Mouse (Mus musculus) kidney, embryonic 15.5 days (tissue): Measurements from ENCODE around the gene Cela1. TPM values are rescaled to one million over a fixed set of nuclear protein-coding genes. Genes with fewer than 3 reads are reported as not detected.
A peak's percentile ranks its signal among the peaks of the same experiment; 100 is the strongest.

Source experiments
- ATAC-seq: fragments of 200-750 bp; cut with Nextera tagmentation; replicated peaks from 2 replicates; pipeline ENCODE4 v1.8.0; 2017; ENCODE audit warnings: moderate TSS enrichment; ENCODE audit not compliant: low FRiP score
- H3K27ac ChIP-seq: fragments of 300-500 bp; sonication (generic); 2 replicates; pipeline ENCODE4 v1.5.1; 2015; ENCODE audit warnings: mild to moderate bottlenecking, inconsistent platforms
- H3K27me3 ChIP-seq: fragments of 300-500 bp; sonication (generic); 2 replicates; pipeline ENCODE4 v1.6.1; 2015; ENCODE audit warnings: inconsistent platforms
- H3K36me3 ChIP-seq: fragments of 300-500 bp; sonication (generic); 2 replicates; pipeline ENCODE4 v1.6.1; 2015; ENCODE audit warnings: inconsistent platforms
- H3K4me1 ChIP-seq: fragments of 300-500 bp; sonication (generic); 2 replicates; pipeline ENCODE4 v1.6.1; 2015; ENCODE audit warnings: inconsistent platforms
- H3K4me2 ChIP-seq: fragments of 300-500 bp; sonication (generic); 2 replicates; pipeline ENCODE4 v1.6.1; 2015; ENCODE audit warnings: moderate library complexity, mild to moderate bottlenecking, inconsistent platforms
- H3K4me3 ChIP-seq: fragments of 300-500 bp; sonication (generic); replicated peaks from 2 replicates; pipeline ENCODE4 v1.5.1; 2015; ENCODE audit warnings: mild to moderate bottlenecking, inconsistent platforms
- H3K9ac ChIP-seq: fragments of 300-500 bp; sonication (generic); 2 replicates; pipeline ENCODE4 v1.6.1; 2015; ENCODE audit warnings: mild to moderate bottlenecking, inconsistent platforms
- H3K9me3 ChIP-seq: fragments of 300-500 bp; sonication (generic); replicated peaks from 2 replicates; pipeline ENCODE4 v1.6.1; 2016; ENCODE audit warnings: inconsistent platforms
- WGBS: fragments of 180-500 bp; shearing (Covaris S2); methylation state at CpG from one replicate; pipeline ENCODE4 v1.1.7; 2015; ENCODE audit warnings: mixed read lengths; 5-methylcytosine and 5-hydroxymethylcytosine counted together
- polyA plus RNA-seq: library from polyadenylated mRNA; unstranded; fragments of >200 nt; fragmentation: Nextera tagmentation; extraction: Ambion mirVana; gene quantifications from 2 replicates; pipeline ENCODE4 v1.2.1, GENCODE M21; 2015

The Cela1 gene
- polyA plus RNA-seq, 1 experiment from 2014 or later = 18.3 TPM

DNA sequence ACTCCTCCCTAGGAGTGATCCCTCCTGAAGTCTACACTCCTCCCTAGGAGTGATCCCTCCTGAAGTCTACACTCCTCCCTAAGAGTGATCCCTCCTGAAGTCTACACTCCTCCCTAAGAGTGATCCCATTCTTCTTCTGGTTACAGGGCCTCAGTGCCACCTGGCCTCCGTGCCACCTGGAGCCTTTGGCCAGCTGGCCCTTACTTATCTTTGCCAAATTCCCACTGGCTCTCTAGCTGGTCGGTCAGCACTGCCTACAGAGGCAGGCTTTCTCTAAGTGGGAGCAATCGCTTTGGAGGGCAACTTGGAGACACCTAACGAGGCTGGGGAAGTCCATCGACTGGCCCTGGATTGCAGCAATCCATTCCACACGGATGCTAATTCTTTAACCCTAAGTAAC, 41.6 kb downstream of the Cela1 start:
- H3K4me3 ChIP-seq = no peak overlapping the region
- ATAC-seq = no peak
- no peaks in the 10 kb centered on the region for H3K27me3 ChIP-seq
- no peak overlapping the region for H3K27ac ChIP-seq
- no peaks in the 10 kb centered on the region for H3K36me3 ChIP-seq
- 75% methylated on average over 6 of the region's 6 CpGs for WGBS
- H3K4me1 ChIP-seq = peaks cover 3% of the 10 kb centered on the region; the same call in 1 of the 2 replicates
- no peak overlapping the region for H3K4me2 ChIP-seq
- H3K9ac ChIP-seq = no peak overlapping the region
- H3K9me3 ChIP-seq = no peaks in the 10 kb centered on the region

DNA sequence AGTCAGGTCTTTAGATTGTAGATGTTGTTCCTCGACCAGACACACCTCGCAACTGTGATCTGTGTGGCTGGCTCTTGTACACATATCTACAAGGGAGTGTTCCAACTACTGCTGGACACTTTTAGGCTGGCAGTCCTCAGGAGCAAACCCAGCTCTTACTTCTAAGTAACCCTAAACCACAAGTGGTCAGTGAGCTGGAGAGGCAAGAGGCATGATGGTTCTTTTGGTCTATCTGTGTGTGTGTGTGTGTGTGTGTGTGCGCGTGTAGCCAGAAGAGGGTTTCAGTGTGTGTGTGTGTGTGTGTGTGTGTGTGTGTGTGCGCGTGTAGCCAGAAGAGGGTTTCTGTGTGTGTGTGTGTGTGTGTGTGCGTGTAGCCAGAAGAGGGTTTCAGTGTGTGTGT, 45.3 kb downstream of the Cela1 start:
- no peak overlapping the region for H3K4me3 ChIP-seq
- H3K4me2 ChIP-seq = no peak overlapping the region
- H3K4me1 ChIP-seq = peaks cover 24% of the 10 kb centered on the region
- ATAC-seq = no peak
- H3K9me3 ChIP-seq = no peaks in the 10 kb centered on the region
- WGBS = 82% methylated on average over 7 of the region's 7 CpGs
- H3K36me3 ChIP-seq = no peaks in the 10 kb centered on the region
- no peak overlapping the region for H3K27ac ChIP-seq
- H3K27me3 ChIP-seq = no peaks in the 10 kb centered on the region; the same call in 1 of the 2 replicates
- no peak overlapping the region for H3K9ac ChIP-seq

DNA sequence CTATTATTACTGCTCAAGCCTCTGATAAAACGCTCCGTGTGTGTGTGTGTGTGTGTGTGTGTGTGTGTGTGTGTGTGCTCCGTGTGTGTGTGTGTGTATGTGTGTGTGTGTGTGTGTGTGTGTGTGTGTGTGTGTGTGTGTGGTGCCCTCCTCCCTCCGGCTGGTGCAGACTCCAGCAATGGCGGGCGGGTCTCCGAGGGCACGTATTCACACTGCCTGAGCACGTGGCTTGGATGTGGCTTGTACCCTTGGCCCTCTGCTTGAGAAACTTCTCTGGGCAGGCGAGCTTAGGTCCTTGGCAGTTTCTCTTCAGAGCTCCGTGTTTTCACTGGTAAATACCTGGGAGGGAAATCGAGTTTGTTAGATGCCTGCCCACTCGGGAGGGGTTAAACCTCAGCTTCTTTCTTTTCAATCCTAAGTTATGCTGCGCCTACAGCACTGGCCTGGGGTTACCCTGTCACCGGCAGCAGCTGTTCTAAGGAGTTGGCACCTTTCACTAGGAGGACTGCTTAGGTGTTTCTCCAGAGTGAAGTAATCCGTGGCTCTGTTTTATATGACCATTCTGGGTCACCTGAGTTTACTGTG, 46.4 kb downstream of the Cela1 start:
- H3K9me3 ChIP-seq = no peaks in the 10 kb centered on the region

GRCm38 (mm10) chr15:100639972-100640750, 47.6 kb downstream of the Cela1 start:
- ATAC-seq = no peak
- H3K27me3 ChIP-seq = peaks cover 19% of the 10 kb centered on the region
- WGBS = 75% methylated on average over 16 of the region's 16 CpGs
- H3K4me1 ChIP-seq = peaks cover 38% of the 10 kb centered on the region
- H3K36me3 ChIP-seq = no peaks in the 10 kb centered on the region
- H3K4me2 ChIP-seq = no peak overlapping the region
- no peak overlapping the region for H3K4me3 ChIP-seq
- no peaks in the 10 kb centered on the region for H3K9me3 ChIP-seq
- no peak overlapping the region for H3K9ac ChIP-seq
- no peak overlapping the region for H3K27ac ChIP-seq

More for the DNA sequence above, 46.4 kb downstream of the Cela1 start:
- H3K4me2 ChIP-seq = no peak overlapping the region
- H3K9ac ChIP-seq = no peak overlapping the region
- H3K27me3 ChIP-seq = peaks cover 8% of the 10 kb centered on the region
- no peaks in the 10 kb centered on the region for H3K36me3 ChIP-seq
- no peak overlapping the region for H3K4me3 ChIP-seq
- peaks cover 36% of the 10 kb centered on the region for H3K4me1 ChIP-seq
- H3K27ac ChIP-seq = no peak overlapping the region
- WGBS = 77% methylated on average over 16 of the region's 16 CpGs
- no peak for ATAC-seq

DNA sequence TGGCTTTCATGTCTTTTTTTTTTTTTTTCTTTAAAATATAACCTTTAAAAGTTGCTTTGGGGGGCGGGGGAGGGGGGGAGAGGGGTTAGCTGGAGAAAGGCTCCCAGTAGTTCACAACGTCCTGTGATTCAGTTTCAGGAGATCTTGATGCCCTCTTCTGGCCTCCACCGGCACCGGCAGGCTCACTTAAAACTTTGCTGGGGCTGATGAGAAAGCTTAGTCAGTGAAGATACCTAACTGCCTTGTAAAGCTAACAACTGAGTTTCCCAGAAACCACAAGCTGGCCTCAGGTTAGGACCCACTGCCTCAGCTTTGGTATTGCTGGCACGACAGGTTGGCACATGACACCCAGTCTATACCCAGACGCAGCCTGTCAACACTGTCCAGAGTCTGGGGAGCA, 50.1 kb downstream of the Cela1 start:
- peaks cover 53% of the 10 kb centered on the region for H3K4me1 ChIP-seq
- H3K9me3 ChIP-seq = no peaks in the 10 kb centered on the region
- 6% methylated on average over 6 of the region's 6 CpGs for WGBS
- peak overlapping the region; percentile 87 for H3K4me2 ChIP-seq
- 0 out of 2 replicates have a peak, but pooled peaks have one; percentile 33 for ATAC-seq
- H3K36me3 ChIP-seq = no peaks in the 10 kb centered on the region
- peaks cover 32% of the 10 kb centered on the region for H3K27me3 ChIP-seq
- peak overlapping the region; percentile 56; the same call in 1 of the 2 replicates for H3K4me3 ChIP-seq
- no peak overlapping the region for H3K9ac ChIP-seq
- H3K27ac ChIP-seq = 0 out of 2 replicates have a peak overlapping the region, but pooled peaks have one; percentile 74

DNA sequence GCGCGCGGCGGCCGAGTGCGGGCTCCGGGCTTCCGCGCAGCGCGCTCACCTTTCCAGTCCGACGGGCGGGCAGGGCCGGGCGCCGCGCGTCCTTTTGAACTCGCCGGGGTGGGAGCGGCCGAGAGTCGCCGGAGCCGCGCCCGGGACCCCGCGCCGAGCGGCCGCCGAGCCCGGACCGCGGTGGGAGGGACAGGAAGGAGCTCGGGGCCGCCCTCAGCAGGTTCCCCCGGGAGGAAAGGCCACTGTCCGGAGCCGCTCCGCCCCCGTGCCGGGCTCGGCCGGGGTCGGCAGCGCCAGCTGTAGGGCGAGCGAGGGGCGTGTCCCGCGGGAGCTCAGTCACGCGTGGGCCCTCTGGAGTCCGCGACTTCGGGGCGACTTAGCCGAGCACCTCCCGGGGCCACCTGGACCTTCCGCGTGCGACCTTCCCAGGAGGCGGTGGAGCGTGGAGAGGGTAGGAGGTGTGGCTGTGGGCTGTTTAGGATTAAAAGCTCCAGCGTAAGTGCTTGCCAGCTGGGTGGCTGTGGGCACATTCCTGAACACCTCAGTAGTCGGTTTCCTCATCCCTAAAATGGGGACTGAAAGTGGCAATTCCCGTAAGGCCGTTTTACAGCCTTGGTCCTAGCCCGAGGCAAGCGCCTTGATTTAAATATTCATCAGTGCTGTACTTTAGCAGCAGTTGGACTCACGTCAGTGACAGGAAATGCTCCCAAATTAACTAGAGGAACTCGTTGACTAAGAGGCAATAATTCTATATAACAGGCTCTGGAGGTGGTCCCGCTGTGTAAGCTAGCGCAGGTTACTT, 50.8 kb downstream of the Cela1 start, which contains the start of gene Smagp:
TSS of gene Smagp (minus strand) at position 241 of the 802 bp plus-strand sequence.
- H3K9ac ChIP-seq = peak within 1 kb of the TSS; percentile 57
- WGBS = under 1% methylated on average over 58 of the region's 77 CpGs
- peaks cover 32% of the 10 kb centered on the region for H3K27me3 ChIP-seq
- H3K4me3 ChIP-seq = peak within 1 kb of the TSS; percentile 56
- no peaks in the 10 kb centered on the region for H3K9me3 ChIP-seq
- ATAC-seq = peak; percentile 69
- no peaks in the 10 kb centered on the region for H3K36me3 ChIP-seq
- H3K4me2 ChIP-seq = peak within 1 kb of the TSS; percentile 87
- peak within 1 kb of the TSS; percentile 74 for H3K27ac ChIP-seq
- peaks cover 56% of the 10 kb centered on the region for H3K4me1 ChIP-seq

- peaks cover 32% of the 10 kb centered on the region for H3K27me3 ChIP-seq
Measured at GRCm38 (mm10) chr15:100635851-100636645, 51.7 kb downstream of the Cela1 start.

GRCm38 (mm10) chr15:100635239-100635638, 52.5 kb downstream of the Cela1 start:
- Histone ChIP-seq H3K27me3 (peaks cover 32% of the 10 kb centered on the region), H3K4me2 (peak overlapping the region; percentile 87), H3K27ac (no peak overlapping the region), H3K9ac (no peak overlapping the region), H3K4me1 (peaks cover 49% of the 10 kb centered on the region), H3K9me3 (no peaks in the 10 kb centered on the region), H3K4me3 (peak overlapping the region; percentile 56), H3K36me3 (no peaks in the 10 kb centered on the region)
- WGBS = 11% methylated on average over 9 of the region's 9 CpGs
- no peak for ATAC-seq

More at GRCm38 (mm10) chr15:100635851-100636645, 51.7 kb downstream of the Cela1 start:
- Histone ChIP-seq H3K4me1 (peaks cover 56% of the 10 kb centered on the region), H3K9ac (peak overlapping the region; percentile 57), H3K36me3 (no peaks in the 10 kb centered on the region), H3K27ac (peak overlapping the region; percentile 74), H3K9me3 (no peaks in the 10 kb centered on the region), H3K4me3 (peak overlapping the region; percentile 56), H3K4me2 (peak overlapping the region; percentile 87)
- WGBS = 3% methylated on average over 38 of the region's 38 CpGs
- ATAC-seq = no peak

- Histone ChIP-seq H3K9ac (no peak overlapping the region; the same call in 1 of the 2 replicates), H3K27ac (peak overlapping the region; percentile 42), H3K9me3 (no peaks in the 10 kb centered on the region), H3K4me3 (no peak overlapping the region), H3K4me1 (peaks cover 57% of the 10 kb centered on the region), H3K36me3 (no peaks in the 10 kb centered on the region), H3K4me2 (no peak overlapping the region), H3K27me3 (peaks cover 32% of the 10 kb centered on the region)
- peak; percentile 27 for ATAC-seq
- 53% methylated on average over 10 of the region's 10 CpGs for WGBS
Measured at GRCm38 (mm10) chr15:100633341-100633740, 54.4 kb downstream of the Cela1 start.

DNA sequence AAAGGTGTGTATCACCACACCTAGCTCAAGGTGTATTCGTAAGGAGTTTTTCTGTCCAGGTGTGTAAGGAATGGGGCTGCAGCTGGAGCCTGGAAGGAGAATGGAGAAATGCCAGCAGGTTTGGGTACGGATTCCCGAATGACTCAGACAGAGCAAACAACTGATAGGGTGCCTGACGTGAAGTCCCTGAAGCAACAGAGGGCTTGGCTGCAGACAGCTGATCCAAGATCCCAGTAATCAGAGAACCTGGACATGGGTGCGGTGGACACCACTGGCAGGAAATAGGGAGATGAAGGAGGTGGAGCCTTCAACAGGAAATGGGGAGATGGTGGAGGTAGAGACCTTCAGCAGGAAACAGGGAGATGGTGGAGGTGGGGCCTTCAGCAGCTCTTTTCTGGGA, 55.4 kb downstream of the Cela1 start:
- no peaks in the 10 kb centered on the region for H3K9me3 ChIP-seq
- no peaks in the 10 kb centered on the region for H3K36me3 ChIP-seq
- 86% methylated on average over 5 of the region's 5 CpGs for WGBS
- H3K9ac ChIP-seq = no peak overlapping the region
- H3K4me3 ChIP-seq = no peak overlapping the region
- peaks cover 32% of the 10 kb centered on the region for H3K27me3 ChIP-seq
- H3K4me1 ChIP-seq = peaks cover 57% of the 10 kb centered on the region
- ATAC-seq = no peak
- no peak overlapping the region for H3K27ac ChIP-seq
- no peak overlapping the region for H3K4me2 ChIP-seq

GRCm38 (mm10) chr15:100631454-100632170, 56.1 kb downstream of the Cela1 start:
- 71% methylated on average over 12 of the region's 12 CpGs for WGBS
- Histone ChIP-seq H3K36me3 (no peaks in the 10 kb centered on the region), H3K4me2 (no peak overlapping the region), H3K27me3 (peaks cover 27% of the 10 kb centered on the region), H3K4me3 (no peak overlapping the region), H3K9ac (no peak overlapping the region), H3K27ac (no peak overlapping the region), H3K4me1 (peaks cover 53% of the 10 kb centered on the region), H3K9me3 (no peaks in the 10 kb centered on the region)
- ATAC-seq = no peak
